Mouse (Mus musculus) lung, adult 18-20 months (tissue): ENCODE results near the gene Sorbs2.

Source experiments
- DNase-seq, 2 experiments: peaks; one replicate each; pipeline ENCODE4 v3.0.0; 2022; ENCODE audit warnings: mixed read lengths in 2 of 2

Sorbs2 gene

GRCm38 (mm10) chr8:45579714-45580543 lies 72.3 kb downstream of the Sorbs2 start:
- no peak for DNase-seq

GRCm38 (mm10) chr8:45580544-45580866 lies 72.9 kb downstream of the Sorbs2 start:
- DNase-seq, result no peak

- DNase-seq, result no peak
Observed at GRCm38 (mm10) chr8:45583856-45584255, 76.3 kb downstream of the Sorbs2 start.

- DNase-seq, result no peak
Observed at GRCm38 (mm10) chr8:45584390-45585052, 76.9 kb downstream of the Sorbs2 start.

GRCm38 (mm10) chr8:45585158-45585557 lies 77.6 kb downstream of the Sorbs2 start:
- no peak for DNase-seq

GRCm38 (mm10) chr8:45587011-45587410 lies 79.4 kb downstream of the Sorbs2 start:
- DNase-seq, result no peak

- peak; percentile 19 to 57 for DNase-seq
Observed at GRCm38 (mm10) chr8:45591888-45592287, 84.3 kb downstream of the Sorbs2 start.

GRCm38 (mm10) chr8:45593711-45594110 lies 86.1 kb downstream of the Sorbs2 start:
- DNase-seq, result no peak

- peak; percentile 42 to 67 for DNase-seq
Observed at GRCm38 (mm10) chr8:45595983-45596382, 88.4 kb downstream of the Sorbs2 start.

- no peak for DNase-seq
Observed at GRCm38 (mm10) chr8:45596591-45596990, 89.0 kb downstream of the Sorbs2 start.

- DNase-seq, result no peak
Observed at GRCm38 (mm10) chr8:45597631-45598420, 90.2 kb downstream of the Sorbs2 start.

GRCm38 (mm10) chr8:45598883-45599282 lies 91.3 kb downstream of the Sorbs2 start:
- no peak for DNase-seq

GRCm38 (mm10) chr8:45602019-45602418 lies 94.4 kb downstream of the Sorbs2 start:
- DNase-seq, result peak; percentile 14 to 41

GRCm38 (mm10) chr8:45605419-45605818 lies 97.8 kb downstream of the Sorbs2 start:
- no peak for DNase-seq

- DNase-seq, result no peak
Observed at GRCm38 (mm10) chr8:45607012-45607411, 99.4 kb downstream of the Sorbs2 start.

GRCm38 (mm10) chr8:45608413-45608812 lies 100.8 kb downstream of the Sorbs2 start:
- no peak for DNase-seq

- no peak for DNase-seq
Observed at GRCm38 (mm10) chr8:45610426-45611215, 103.0 kb downstream of the Sorbs2 start.

- no peak for DNase-seq
Observed at GRCm38 (mm10) chr8:45611320-45611719, 103.7 kb downstream of the Sorbs2 start.

GRCm38 (mm10) chr8:45614610-45615009 lies 107.0 kb downstream of the Sorbs2 start:
- DNase-seq, result peak; percentile 69 to 77

- no peak for DNase-seq
Observed at GRCm38 (mm10) chr8:45615050-45615449, 107.5 kb downstream of the Sorbs2 start.

- no peak for DNase-seq
Observed at GRCm38 (mm10) chr8:45615551-45615950, 108.0 kb downstream of the Sorbs2 start.

- no peak for DNase-seq
Observed at GRCm38 (mm10) chr8:45621576-45622178, 114.1 kb downstream of the Sorbs2 start.
